Mouse (Mus musculus): Measurements from ENCODE around the gene Etv2.

Etv2 gene

GRCm38 (mm10) chr7:30635752-30636151, at the start of gene Etv2:
Etv2 (minus strand) TSS chr7:30635852.
- no peak for DNase-seq

DNA sequence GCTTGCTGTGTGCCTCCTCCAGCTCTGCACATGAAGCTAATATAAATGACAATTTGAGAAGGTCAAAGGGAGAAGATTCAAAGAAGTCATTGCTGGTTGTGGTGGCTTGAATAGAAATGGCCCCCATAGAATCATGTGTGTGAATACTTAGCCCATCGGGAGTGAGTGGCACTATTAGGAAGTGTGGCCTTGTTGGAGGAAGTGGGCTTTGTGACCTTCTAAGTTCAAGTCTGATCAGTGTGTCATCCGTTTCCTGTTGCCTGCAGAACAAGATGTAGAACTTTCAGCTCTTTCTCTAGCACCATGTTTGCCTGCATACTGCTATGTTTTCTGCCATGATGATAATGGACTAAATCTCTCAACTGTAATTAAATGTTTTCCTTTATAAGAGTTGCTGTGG, 47.8 kb upstream of the Etv2 start:
- DNase-seq = no peak

- no peak for DNase-seq
These were observed 46.2 kb upstream of the Etv2 start for GRCm38 (mm10) chr7:30681897-30682296.

- no peak for DNase-seq
These were observed 42.8 kb upstream of the Etv2 start for GRCm38 (mm10) chr7:30678263-30678975.

GRCm38 (mm10) chr7:30671480-30671879, 35.8 kb upstream of the Etv2 start, which contains the start of gene Pmis2:
Pmis2 (minus strand) TSS chr7:30671605.
- no peak for DNase-seq

DNA sequence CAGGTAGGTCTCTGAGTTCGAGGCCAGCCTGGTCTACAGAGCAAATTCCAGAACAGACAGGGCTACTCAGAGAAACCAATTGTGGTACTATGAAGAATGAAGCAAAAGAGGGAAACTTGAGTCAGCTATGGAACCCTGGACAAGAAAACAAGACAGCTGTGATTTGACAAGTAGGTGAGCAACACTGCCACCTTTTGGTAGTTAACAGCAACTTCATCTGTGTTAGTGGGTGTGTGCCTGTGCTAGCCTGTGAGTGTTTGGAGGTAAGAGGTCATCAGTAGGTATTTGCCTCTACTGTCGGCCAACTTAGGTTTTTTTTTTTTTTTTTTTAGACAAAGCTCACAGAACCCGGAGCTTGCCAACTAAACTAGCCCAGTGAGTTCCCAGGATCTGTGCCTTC, 33.6 kb upstream of the Etv2 start:
- peak; percentile 31 for DNase-seq

GRCm38 (mm10) chr7:30665321-30665720, 29.7 kb upstream of the Etv2 start:
- DNase-seq = no peak

GRCm38 (mm10) chr7:30664529-30665200, 29.0 kb upstream of the Etv2 start, which contains the start of gene Haus5:
Haus5 (minus strand) TSS chr7:30664994.
- DNase-seq = peak; percentile 92

GRCm38 (mm10) chr7:30649591-30650540, 14.2 kb upstream of the Etv2 start, which contains the start of gene Rbm42:
Rbm42 (minus strand) TSS chr7:30650317.
- peak; percentile 100 for DNase-seq

DNA sequence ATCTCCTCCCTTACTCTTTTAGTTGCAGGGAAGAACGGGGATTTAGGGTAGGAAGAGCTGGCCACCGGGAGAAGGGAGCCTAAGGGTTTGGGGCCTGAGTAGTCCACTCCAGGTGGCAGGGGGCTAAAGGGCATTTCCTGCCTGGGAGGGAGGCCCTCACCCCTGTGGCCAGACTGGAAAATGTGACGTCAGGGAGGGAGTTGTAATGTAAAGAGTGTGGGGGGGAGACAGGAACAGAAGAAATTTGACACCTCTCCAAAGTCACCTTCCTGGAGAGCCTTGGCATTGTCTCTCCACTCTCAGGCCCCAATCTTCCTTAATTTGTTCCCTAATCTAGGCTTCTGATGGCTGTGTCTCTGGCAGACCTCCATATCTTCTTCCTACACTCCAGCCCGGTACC, 3.4 kb upstream of the Etv2 start:
- no peak for DNase-seq

- no peak for DNase-seq
These were observed 743 bp upstream of the Etv2 start for GRCm38 (mm10) chr7:30636395-30636794.

- peak; percentile 34 for DNase-seq
These were observed 1.0 kb downstream of the Etv2 start for GRCm38 (mm10) chr7:30634621-30635020.

DNA sequence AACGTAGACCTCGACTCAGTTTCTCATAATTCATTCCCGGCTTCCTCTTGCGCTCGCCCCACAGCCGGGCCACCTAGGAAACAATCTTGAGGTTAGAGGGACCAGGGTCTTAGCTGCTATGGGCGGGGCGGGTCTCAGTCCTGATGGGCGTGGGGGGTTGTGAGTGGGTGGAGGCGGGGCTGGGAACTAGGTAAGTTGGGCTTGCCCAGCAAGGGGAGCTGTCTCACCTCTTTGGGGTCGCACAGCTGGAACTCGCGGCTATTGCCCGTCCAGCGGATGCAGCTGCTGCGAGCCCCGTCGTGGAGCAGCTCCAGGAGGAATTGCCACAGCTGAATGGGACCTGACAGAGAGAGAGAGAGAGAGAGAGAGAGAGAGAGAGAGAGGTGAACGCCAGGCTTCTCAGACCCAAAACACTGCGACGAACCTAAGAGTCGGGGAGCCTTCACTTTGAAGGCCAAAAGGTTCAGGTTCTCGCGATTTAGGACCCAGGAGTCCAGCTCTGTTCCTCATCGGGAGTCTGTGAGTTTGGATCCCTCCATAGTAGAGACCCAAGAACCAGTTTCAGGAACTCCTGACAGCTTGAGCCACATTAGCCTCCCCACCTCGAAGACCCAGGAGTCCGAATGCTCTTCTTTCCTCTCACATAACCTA, 1.8 kb downstream of the Etv2 start:
- no peak for DNase-seq

GRCm38 (mm10) chr7:30629013-30629412, 6.6 kb downstream of the Etv2 start:
- DNase-seq = no peak

GRCm38 (mm10) chr7:30626647-30627046, 9.0 kb downstream of the Etv2 start:
- no peak for DNase-seq

DNA sequence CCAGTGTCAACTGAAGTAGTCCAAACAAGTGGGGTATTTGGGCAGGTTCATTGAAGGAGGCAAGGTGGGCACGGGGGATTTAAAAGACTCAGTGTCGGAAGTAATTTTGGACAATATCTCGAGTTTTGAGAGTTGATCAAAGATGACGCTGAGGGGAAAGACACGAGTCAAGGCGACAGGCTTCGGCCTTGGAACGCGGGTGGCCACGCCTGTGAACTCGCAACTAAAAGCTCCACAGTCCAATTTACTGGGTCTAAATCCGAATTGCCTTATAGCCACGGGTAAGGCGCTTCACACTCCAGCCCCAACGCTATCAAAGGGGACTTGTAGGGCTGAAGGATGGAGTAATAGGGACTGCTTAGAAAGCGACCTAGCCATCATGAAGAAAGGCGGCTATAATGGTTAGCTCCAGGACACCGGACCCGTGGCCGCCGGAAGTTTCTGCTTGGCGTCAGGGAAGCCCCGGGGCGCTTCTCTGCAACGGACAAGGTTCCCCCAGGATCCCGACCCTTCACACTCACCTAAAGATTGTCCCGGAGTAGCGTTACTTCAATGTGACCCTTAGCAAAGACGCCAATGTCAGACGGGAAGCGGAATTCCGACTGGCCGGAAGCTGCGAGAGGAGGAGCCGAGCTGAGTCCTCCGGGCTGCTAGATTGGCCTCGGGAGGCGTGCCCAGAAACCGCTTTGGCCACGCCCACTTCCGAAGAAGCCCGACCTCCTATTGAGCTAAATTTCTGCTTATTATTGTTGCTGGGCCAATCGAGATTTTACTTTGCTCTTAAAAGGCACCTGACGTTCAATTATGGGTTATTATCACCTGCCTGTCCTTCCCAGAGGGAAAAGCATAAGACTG, 9.9 kb downstream of the Etv2 start, which contains the start of gene Cox6b1:
Cox6b1 (minus strand) TSS at position 622 of the 855 bp plus-strand sequence.
- DNase-seq = peak; percentile 92

GRCm38 (mm10) chr7:30619202-30619601, 16.4 kb downstream of the Etv2 start:
- DNase-seq = peak; percentile 44

DNA sequence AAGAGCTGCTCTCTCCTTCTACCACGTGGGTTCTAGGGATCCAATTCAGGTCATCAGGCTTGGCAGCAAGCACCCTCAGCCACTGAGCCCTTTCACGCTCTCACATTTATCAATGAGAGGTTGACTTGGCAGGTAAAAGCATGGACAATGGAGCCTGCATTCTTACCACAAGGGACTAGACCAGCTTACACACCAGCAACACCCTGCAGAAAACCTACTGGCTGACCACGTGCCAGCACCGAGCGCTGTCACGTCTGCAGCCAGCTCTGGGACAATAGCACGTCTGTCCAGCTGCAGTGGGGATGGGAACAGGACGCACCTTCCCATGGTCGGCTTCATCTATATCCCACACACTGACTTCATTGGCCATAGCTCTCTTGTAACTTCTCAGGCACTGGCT, 17.0 kb downstream of the Etv2 start:
- DNase-seq = no peak

DNA sequence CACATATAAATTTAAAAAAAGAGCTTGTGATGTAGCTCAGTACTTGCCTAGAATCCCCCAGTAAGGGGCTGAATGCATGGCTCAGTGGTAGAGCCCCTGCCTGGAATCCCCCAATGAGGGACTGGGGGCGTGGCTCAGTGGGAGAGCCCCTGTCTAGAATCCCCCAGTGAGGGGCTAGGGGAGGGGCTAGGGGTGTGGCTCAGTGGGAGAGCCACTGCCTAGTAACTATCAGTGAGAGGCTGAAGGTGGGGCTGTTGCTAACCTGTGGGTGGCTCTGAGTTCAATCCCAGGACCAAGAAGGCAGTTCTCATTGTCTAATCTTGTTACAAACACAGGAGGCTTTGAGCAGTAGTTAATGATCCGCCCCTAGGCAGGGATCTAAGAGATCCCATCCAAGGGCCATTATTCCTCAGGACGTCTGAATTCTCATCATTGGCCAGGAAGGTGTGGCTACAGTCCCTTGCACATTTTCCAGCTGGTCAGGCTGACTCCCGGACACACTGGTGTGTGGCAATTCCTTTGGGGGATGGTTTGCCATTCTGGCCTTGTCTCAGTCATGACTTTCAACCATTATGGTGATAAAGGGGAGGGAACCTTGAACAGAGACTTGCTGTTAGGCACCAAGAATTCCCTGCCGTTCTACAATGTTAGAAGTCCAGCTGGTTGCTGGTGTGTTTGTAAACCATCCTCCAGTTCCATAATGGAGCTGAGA, 20.4 kb downstream of the Etv2 start:
- DNase-seq = no peak

DNA sequence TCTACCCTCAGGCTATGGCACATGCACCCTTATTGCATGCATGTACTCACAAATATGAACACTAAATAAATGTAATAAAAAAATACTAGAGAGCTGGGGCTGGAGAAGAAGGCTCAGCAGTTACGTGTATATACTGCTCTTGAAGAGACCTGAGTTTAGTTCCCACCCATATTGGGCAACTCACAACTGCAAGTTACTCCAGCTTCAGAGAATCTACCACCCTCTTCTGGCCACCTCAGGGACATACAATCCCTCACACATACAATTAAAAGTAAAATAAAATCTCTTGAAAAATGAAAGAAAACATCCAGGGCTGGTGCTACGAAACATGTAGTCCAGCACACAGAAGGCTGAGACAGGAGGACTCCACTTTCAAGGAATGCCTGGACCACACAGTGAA, 21.2 kb downstream of the Etv2 start:
- no peak for DNase-seq
